Mouse (Mus musculus) large intestine, adult 2 months (tissue): ENCODE data around the gene Gpr37l1. TPM values are rescaled to one million over a fixed set of nuclear protein-coding genes. Genes with fewer than 3 reads are reported as not detected.
"Not testable (repeated sequence)": the region's sequence is repeated elsewhere in the genome, so short reads cannot be mapped to it uniquely, and the experiment has no call there.

Source experiments
- DNase-seq: peaks from one replicate; pipeline ENCODE4 v3.0.0-alpha.2; 2012; ENCODE audit warnings: low read depth, low spot score
- WGBS: fragments of 180-500 bp; shearing (Covaris S2); methylation state at CpG from one replicate; pipeline ENCODE4 v1.1.7; 2018; 5-methylcytosine and 5-hydroxymethylcytosine counted together
- polyA plus RNA-seq: library from polyadenylated mRNA; depleted of rRNA; stranded (reverse); fragments of >200 nt; gene quantifications from 2 replicates; pipeline ENCODE4 v1.2.3, GENCODE M21; 2012; rRNA removed

Gene Gpr37l1
- 2.9 and 4.5 TPM in 2 replicates for polyA plus RNA-seq

- WGBS: 71% methylated on average over 11 of the region's 11 CpGs
- no peak for DNase-seq
Measured at GRCm38 (mm10) chr1:135167435-135167834, at the start of gene Gpr37l1. Gpr37l1 (minus strand) TSS chr1:135167681.

- WGBS: 39% methylated on average over 9 of the region's 9 CpGs
- peak; percentile 79 for DNase-seq
Measured at GRCm38 (mm10) chr1:135213772-135214640, 46.5 kb upstream of the Gpr37l1 start.

GRCm38 (mm10) chr1:135210421-135210820 lies 42.9 kb upstream of the Gpr37l1 start:
- 10% methylated on average over 5 of the region's 5 CpGs for WGBS

DNA sequence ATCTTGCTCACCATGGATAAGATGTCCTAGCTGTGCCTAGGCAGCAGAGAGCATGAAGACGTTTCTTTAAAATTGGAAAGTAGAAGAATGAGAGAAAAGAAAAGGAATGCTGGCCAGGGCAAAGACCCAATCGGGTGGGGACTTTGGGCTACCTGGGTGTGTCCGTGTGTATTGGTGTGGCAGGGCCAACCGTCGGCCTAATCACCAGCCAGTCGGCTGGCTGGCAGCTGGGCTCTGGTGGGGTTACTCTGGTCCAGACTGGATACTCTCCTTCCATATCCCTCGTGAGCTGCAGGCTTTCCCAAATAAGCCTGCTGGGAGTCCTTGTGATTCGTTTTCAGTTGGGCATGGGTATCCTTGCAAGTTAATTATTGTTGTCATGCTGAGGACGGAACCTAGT lies 41.2 kb upstream of the Gpr37l1 start:
- DNase-seq: no peak
- WGBS: 33% methylated on average over 9 of the region's 9 CpGs

More at GRCm38 (mm10) chr1:135210421-135210820, 42.9 kb upstream of the Gpr37l1 start:
- no peak for DNase-seq

DNA sequence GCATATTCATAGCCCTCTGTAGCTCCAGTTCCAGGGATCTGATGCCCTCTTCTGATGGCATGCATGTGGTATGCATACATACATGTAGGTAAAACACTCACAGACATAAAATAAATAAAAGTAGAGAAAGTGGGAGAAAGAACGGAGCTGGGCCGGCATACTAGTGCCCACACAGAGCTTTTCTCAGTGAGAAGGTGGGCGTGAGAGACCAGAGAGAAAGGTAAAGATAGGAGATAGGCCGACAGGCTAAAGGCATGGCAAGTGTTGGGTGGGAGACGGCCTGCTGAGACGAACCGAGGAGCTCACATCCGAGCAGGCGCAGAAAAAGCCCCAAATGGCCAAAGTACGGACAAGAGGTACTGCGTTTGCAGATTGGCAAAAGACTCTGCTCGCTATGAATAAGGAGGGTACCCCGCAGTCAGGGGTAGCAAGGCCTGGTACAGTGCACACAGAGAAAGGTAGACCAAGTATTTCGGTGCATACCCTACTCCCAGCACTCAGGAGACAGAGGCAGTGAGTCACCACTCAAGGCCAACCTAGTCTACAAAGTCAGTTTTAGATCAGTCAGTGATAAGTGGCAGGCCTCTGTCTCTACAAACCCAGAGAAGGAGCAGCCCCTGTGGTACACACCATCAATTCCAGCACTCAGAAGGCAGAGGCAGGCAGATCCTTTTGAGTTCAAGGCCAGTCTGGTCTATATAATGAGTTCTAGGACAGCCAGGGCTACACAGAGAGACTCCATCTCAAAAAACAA lies 39.3 kb upstream of the Gpr37l1 start:
- WGBS: 94% methylated on average over 14 of the region's 14 CpGs

GRCm38 (mm10) chr1:135205257-135205656 lies 37.8 kb upstream of the Gpr37l1 start:
- 38% methylated on average over 4 of the region's 4 CpGs for WGBS
- DNase-seq: no peak

More for the DNA sequence above, 39.3 kb upstream of the Gpr37l1 start:
- DNase-seq: no peak

GRCm38 (mm10) chr1:135204196-135205126 lies 37.0 kb upstream of the Gpr37l1 start:
- WGBS: 27% methylated on average over 12 of the region's 12 CpGs
- DNase-seq: no peak

- WGBS: 30% methylated on average over 4 of the region's 4 CpGs
- DNase-seq: no peak
Measured at GRCm38 (mm10) chr1:135200400-135200799, 32.9 kb upstream of the Gpr37l1 start.

DNA sequence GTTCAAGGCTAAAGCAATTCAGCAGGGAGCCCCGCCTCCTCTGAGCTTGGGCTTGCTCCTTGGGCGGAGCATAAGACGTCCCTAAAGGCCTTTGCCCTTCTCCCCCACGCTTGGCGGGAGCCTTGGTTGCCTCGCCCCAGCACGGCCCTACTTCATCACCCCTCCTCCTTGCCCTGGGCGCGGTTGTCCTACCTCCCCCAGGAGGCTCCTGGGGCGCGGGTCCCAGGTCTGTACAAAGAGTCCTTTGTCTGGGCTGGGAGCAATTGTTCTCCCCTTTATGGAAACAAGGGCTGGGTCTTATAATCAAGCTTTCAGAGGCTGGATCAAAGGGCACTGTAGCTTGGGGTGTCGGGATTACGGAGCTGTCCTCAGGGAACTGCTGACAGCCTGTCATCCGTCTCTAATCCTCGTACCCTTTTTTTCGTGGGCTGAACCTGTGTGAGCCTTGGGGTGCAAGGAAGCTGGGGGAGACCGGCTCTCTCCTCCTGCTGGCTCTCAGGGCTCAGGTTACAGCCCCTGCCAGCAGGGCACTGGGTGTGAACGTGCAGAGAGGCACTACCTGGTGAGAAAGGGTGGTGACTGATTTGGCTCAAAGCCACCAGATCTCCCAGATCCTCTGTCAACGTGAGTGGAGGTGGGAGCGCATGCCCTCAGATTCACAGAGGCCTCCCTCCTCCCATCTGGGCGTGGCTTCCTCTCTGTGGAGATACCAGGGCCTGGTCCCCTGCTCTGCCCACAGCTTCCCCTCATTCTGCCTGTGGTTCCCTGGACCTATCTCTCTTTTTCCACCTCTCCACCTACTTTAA lies 31.7 kb upstream of the Gpr37l1 start:
- 16% methylated on average over 21 of the region's 21 CpGs for WGBS
- peak; percentile 95 for DNase-seq

- no peak for DNase-seq
- WGBS: 25% methylated on average over 5 of the region's 5 CpGs
Measured at GRCm38 (mm10) chr1:135198412-135198811, 30.9 kb upstream of the Gpr37l1 start.

GRCm38 (mm10) chr1:135195907-135196440 lies 28.5 kb upstream of the Gpr37l1 start:
- DNase-seq: no peak
- WGBS: 26% methylated on average over 6 of the region's 6 CpGs

DNA sequence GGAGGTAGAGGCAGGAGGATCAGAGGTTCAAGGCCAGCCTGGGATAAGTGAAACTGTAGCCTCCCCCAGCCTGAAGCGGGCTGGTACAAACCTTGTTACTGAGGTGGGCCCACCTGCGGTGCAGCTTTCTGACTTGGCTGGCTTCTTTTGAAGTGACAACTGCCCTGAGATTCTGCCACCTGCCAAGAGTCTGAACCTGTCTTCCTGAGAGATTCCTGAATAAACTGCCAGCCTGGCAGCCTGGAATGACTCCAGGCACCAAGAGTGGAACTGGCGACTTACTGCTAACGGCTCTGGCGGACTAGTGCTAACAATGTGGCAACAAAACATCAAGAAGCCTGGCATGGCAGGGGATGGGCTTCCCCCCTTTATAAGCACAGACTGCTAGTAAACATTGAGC lies 26.9 kb upstream of the Gpr37l1 start:
- not testable (repeated sequence) for DNase-seq
- 40% methylated on average over 5 of the region's 5 CpGs for WGBS

DNA sequence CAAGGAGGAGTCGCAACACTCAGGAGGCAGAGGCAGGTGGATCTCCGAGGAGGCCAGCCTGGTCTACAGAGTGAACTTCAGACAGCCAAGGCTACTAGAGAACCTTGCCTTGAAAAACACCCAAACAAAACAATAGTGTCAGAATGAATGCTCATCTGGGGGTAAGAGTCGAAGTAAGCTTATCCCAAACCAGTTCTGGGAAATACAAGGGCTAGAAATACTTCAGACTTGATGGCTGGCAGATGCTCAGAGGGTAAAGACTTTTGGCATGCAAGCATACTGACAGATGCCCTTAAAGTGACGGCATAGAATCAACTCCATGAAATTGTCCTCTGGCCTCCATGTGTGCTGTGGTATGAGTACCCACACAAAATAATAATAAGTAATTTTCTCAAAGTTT lies 21.7 kb upstream of the Gpr37l1 start:
- 92% methylated on average over 4 of the region's 4 CpGs for WGBS
- no peak for DNase-seq

DNA sequence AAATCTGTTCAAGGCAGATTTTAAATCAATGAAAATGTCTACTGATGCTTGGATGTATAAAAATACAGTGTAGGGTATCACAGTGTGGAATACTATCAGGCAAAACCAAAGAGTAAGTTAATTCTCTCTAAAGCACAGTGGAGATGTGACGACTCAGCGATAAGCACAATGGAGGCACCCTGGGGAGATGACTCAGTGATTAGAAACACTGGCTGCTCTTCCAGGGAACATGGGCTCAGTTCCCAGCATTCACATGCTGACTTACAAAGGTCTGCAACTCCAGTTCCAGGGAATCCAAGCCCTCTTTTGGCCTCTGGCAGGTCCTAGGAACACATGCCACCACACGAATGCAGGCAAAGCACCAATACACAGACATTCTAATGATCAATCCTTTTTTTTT lies 20.7 kb upstream of the Gpr37l1 start:
- 61% methylated on average over 3 of the region's 3 CpGs for WGBS
- no peak for DNase-seq

GRCm38 (mm10) chr1:135187016-135187415 lies 19.5 kb upstream of the Gpr37l1 start:
- DNase-seq: not testable (repeated sequence)
- WGBS: 70% methylated on average over 2 of the region's 2 CpGs

DNA sequence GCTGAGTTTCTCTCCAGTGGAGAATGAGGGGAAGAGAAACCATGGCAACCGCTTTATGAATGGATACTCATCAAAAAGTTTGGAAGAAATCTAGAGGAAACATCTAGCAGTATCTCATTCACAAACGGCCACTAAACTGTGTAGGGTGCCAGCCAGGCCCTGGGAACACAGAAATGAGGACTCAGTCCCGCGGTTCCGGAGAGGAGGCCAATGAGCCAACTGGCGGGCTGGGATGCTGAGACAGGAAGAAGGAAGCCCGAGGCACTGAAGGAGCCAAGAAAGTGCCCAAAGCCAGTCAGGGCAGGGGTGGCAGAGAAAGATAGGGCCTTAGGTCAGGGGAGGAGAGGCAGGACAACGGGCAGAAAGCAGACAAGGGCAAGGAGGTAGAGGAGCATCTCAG lies 18.9 kb upstream of the Gpr37l1 start:
- 71% methylated on average over 8 of the region's 8 CpGs for WGBS

DNA sequence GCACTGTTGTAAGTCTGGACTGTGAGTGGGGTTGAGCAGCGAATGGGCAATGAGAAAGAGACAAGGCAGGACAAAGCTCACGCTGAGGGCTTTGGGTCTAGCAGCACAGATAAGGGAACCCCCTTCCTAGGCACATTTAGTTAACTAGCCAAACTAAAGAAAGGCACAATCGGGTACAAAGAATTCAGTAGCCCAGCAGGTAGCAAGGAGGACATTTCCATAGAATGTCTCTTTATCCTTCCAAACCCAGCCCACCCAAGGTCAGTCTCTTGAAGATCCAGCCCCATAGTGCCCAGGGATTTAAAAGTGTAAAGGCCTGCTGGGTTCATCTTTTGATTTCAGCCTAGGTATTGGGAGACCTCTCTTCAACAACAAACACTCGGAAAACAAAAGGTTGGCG lies 18.5 kb upstream of the Gpr37l1 start:
- WGBS: 90% methylated on average over 5 of the region's 5 CpGs
- no peak for DNase-seq

More for the DNA sequence above, 18.9 kb upstream of the Gpr37l1 start:
- DNase-seq: no peak

DNA sequence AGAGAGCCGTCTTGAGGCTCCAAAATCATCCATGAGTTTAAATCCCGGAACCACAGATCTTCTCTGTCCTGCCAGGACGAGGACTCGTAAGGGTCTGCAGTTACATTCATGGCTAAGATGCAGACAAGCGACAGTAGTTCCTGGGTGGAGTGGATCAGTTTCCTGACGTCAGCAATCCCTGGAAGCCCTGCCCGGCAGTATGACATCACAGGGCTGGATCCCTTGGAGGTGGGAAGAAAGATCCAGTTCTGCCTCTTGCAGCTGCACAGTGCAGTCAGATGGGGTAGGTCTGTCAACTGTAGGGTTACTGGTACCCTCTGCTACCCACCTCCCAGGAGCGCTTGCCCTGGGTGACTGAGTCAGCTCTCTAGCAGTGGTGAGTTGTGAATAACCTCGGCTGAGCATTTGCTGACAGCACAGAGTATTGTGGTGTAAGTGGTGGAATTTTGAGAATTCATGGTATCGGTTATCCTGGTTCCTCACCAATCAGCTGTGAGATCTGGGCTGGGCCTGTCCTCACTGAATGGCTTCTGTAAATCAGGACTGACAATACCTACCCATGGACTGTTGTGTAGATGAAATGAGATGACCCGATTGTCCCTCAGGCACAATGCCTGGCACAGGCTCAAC lies 16.6 kb upstream of the Gpr37l1 start:
- WGBS: 32% methylated on average over 11 of the region's 11 CpGs
- no peak for DNase-seq
